Mouse (Mus musculus): ENCODE results near the gene Trim14. TPM values are rescaled to one million over a fixed set of nuclear protein-coding genes. Genes with fewer than 3 reads are reported as not detected.

Trim14 gene
- total and polyA plus RNA-seq, 3 experiments = 18.2 to 25.9 (median 18.7) TPM

- Histone ChIP-seq H3K27me3 (ENCODE audit: insufficient read depth, low read length) (no peaks in the 10 kb centered on the region), H3K9me3 (replicated peaks) (no peaks in the 10 kb centered on the region), H3K4me3 (ENCODE audit: low read depth, low read length) (peak overlapping the region; percentile 67), H3K36me3 (replicated peaks) (peaks cover 74% of the 10 kb centered on the region), H3K4me1 (ENCODE audit: insufficient read depth, low read depth, low read length) (peaks cover 69% of the 10 kb centered on the region)
- no peak for TF ChIP-seq TAL1 (conservative IDR thresholded peaks at IDR 0.05; ENCODE audit: low read depth, low read length)
- no peak for TF ChIP-seq CTCF (IDR thresholded peaks at IDR 0.05; ENCODE audit: low read depth, low read length)
- TF ChIP-seq POLR2AphosphoS5 (IDR thresholded peaks at IDR 0.05; ENCODE audit: insufficient replicate concordance, low read depth, low read length) = no peak
- TF ChIP-seq GATA2 (IDR thresholded peaks at IDR 0.05; ENCODE audit: borderline replicate concordance, low read depth, low read length) = no peak
- no peak for TF ChIP-seq GATA1 (IDR thresholded peaks at IDR 0.05; ENCODE audit: borderline replicate concordance, low read length)
- DNase-seq (ENCODE audit: low spot score) = no peak
- no peak for ATAC-seq (ENCODE audit: extremely low read depth, insufficient number of reproducible peaks, low FRiP score, poor library complexity, severe bottlenecking)
Observed at GRCm38 (mm10) chr4:46533934-46534720, 1.8 kb downstream of the Trim14 start.

GRCm38 (mm10) chr4:46532926-46533325, 3.0 kb downstream of the Trim14 start:
- Histone ChIP-seq H3K9me3 (replicated peaks) (no peaks in the 10 kb centered on the region), H3K4me1 (ENCODE audit: insufficient read depth, low read depth, low read length) (peaks cover 73% of the 10 kb centered on the region), H3K36me3 (replicated peaks) (peaks cover 72% of the 10 kb centered on the region), H3K27me3 (ENCODE audit: insufficient read depth, low read length) (no peaks in the 10 kb centered on the region), H3K4me3 (ENCODE audit: low read depth, low read length) (peak overlapping the region; percentile 34; the same call in 1 of the 2 replicates)
- DNase-seq (ENCODE audit: low spot score) (no peak), ATAC-seq (ENCODE audit: extremely low read depth, insufficient number of reproducible peaks, low FRiP score, poor library complexity, severe bottlenecking) (no peak)
- TF ChIP-seq CTCF (IDR thresholded peaks at IDR 0.05; ENCODE audit: low read depth, low read length) = no peak
- TF ChIP-seq GATA1 (IDR thresholded peaks at IDR 0.05; ENCODE audit: borderline replicate concordance, low read length) = no peak
- no peak for TF ChIP-seq POLR2AphosphoS5 (IDR thresholded peaks at IDR 0.05; ENCODE audit: insufficient replicate concordance, low read depth, low read length)
- TF ChIP-seq TAL1 (conservative IDR thresholded peaks at IDR 0.05; ENCODE audit: low read depth, low read length) = no peak
- no peak for TF ChIP-seq GATA2 (IDR thresholded peaks at IDR 0.05; ENCODE audit: borderline replicate concordance, low read depth, low read length)

GRCm38 (mm10) chr4:46532511-46532910, 3.4 kb downstream of the Trim14 start:
- Histone ChIP-seq H3K27me3 (ENCODE audit: insufficient read depth, low read length) (no peaks in the 10 kb centered on the region), H3K36me3 (replicated peaks) (peaks cover 68% of the 10 kb centered on the region), H3K4me3 (ENCODE audit: low read depth, low read length) (no peak overlapping the region), H3K9me3 (replicated peaks) (no peaks in the 10 kb centered on the region), H3K4me1 (ENCODE audit: insufficient read depth, low read depth, low read length) (peaks cover 72% of the 10 kb centered on the region)
- no peak for ATAC-seq (ENCODE audit: extremely low read depth, insufficient number of reproducible peaks, low FRiP score, poor library complexity, severe bottlenecking)
- DNase-seq (ENCODE audit: low spot score) = no peak
- TF ChIP-seq GATA1 (IDR thresholded peaks at IDR 0.05; ENCODE audit: borderline replicate concordance, low read length) = no peak
- TF ChIP-seq POLR2AphosphoS5 (IDR thresholded peaks at IDR 0.05; ENCODE audit: insufficient replicate concordance, low read depth, low read length) = no peak
- TF ChIP-seq TAL1 (conservative IDR thresholded peaks at IDR 0.05; ENCODE audit: low read depth, low read length) = no peak
- TF ChIP-seq GATA2 (IDR thresholded peaks at IDR 0.05; ENCODE audit: borderline replicate concordance, low read depth, low read length) = no peak
- no peak for TF ChIP-seq CTCF (IDR thresholded peaks at IDR 0.05; ENCODE audit: low read depth, low read length)

- no peak for DNase-seq (ENCODE audit: low spot score)
- Histone ChIP-seq H3K4me1 (ENCODE audit: insufficient read depth, low read depth, low read length) (peaks cover 72% of the 10 kb centered on the region), H3K27me3 (ENCODE audit: insufficient read depth, low read length) (no peaks in the 10 kb centered on the region), H3K9me3 (replicated peaks) (no peaks in the 10 kb centered on the region), H3K4me3 (ENCODE audit: low read depth, low read length) (no peak overlapping the region), H3K36me3 (replicated peaks) (peaks cover 64% of the 10 kb centered on the region)
- no peak for ATAC-seq (ENCODE audit: extremely low read depth, insufficient number of reproducible peaks, low FRiP score, poor library complexity, severe bottlenecking)
- TF ChIP-seq GATA2 (IDR thresholded peaks at IDR 0.05; ENCODE audit: borderline replicate concordance, low read depth, low read length) (no peak), CTCF (IDR thresholded peaks at IDR 0.05; ENCODE audit: low read depth, low read length) (no peak), TAL1 (conservative IDR thresholded peaks at IDR 0.05; ENCODE audit: low read depth, low read length) (no peak), GATA1 (IDR thresholded peaks at IDR 0.05; ENCODE audit: borderline replicate concordance, low read length) (no peak), POLR2AphosphoS5 (IDR thresholded peaks at IDR 0.05; ENCODE audit: insufficient replicate concordance, low read depth, low read length) (no peak)
Observed at GRCm38 (mm10) chr4:46529722-46530121, 6.2 kb downstream of the Trim14 start.

- Histone ChIP-seq H3K27me3 (ENCODE audit: insufficient read depth, low read length) (no peaks in the 10 kb centered on the region), H3K9me3 (replicated peaks) (peaks cover 5% of the 10 kb centered on the region), H3K4me3 (ENCODE audit: low read depth, low read length) (peak overlapping the region; percentile 70), H3K4me1 (ENCODE audit: insufficient read depth, low read depth, low read length) (peaks cover 64% of the 10 kb centered on the region), H3K36me3 (replicated peaks) (peaks cover 68% of the 10 kb centered on the region)
- DNase-seq (ENCODE audit: low spot score) (peak; percentile 66), ATAC-seq (ENCODE audit: extremely low read depth, insufficient number of reproducible peaks, low FRiP score, poor library complexity, severe bottlenecking) (peak; percentile 77)
- TF ChIP-seq GATA1 (IDR thresholded peaks at IDR 0.05; ENCODE audit: borderline replicate concordance, low read length) = no peak
- TF ChIP-seq GATA2 (IDR thresholded peaks at IDR 0.05; ENCODE audit: borderline replicate concordance, low read depth, low read length) = no peak
- TF ChIP-seq CTCF (IDR thresholded peaks at IDR 0.05; ENCODE audit: low read depth, low read length) = no peak
- TF ChIP-seq TAL1 (conservative IDR thresholded peaks at IDR 0.05; ENCODE audit: low read depth, low read length) = no peak
- TF ChIP-seq POLR2AphosphoS5 (IDR thresholded peaks at IDR 0.05; ENCODE audit: insufficient replicate concordance, low read depth, low read length) = no peak
Observed at GRCm38 (mm10) chr4:46527558-46527926, 8.4 kb downstream of the Trim14 start.

GRCm38 (mm10) chr4:46526798-46527557, 9.0 kb downstream of the Trim14 start:
- peak overlapping the region; percentile 70 for H3K4me3 ChIP-seq (ENCODE audit: low read depth, low read length)

More at GRCm38 (mm10) chr4:46526798-46527557, 9.0 kb downstream of the Trim14 start:
- ATAC-seq (ENCODE audit: extremely low read depth, insufficient number of reproducible peaks, low FRiP score, poor library complexity, severe bottlenecking) = peak; percentile 69
- H3K4me1 ChIP-seq (ENCODE audit: insufficient read depth, low read depth, low read length) = peaks cover 61% of the 10 kb centered on the region
- DNase-seq (ENCODE audit: low spot score) = peak; percentile 34
- H3K36me3 ChIP-seq (replicated peaks) = peaks cover 69% of the 10 kb centered on the region
- peaks cover 7% of the 10 kb centered on the region for H3K9me3 ChIP-seq (replicated peaks)
- TF ChIP-seq GATA2 (IDR thresholded peaks at IDR 0.05; ENCODE audit: borderline replicate concordance, low read depth, low read length) = no peak
- TF ChIP-seq CTCF (IDR thresholded peaks at IDR 0.05; ENCODE audit: low read depth, low read length) = peak; percentile 34; the same call in 1 of the 2 replicates
- peak; percentile 88 for TF ChIP-seq TAL1 (conservative IDR thresholded peaks at IDR 0.05; ENCODE audit: low read depth, low read length)
- no peak for TF ChIP-seq POLR2AphosphoS5 (IDR thresholded peaks at IDR 0.05; ENCODE audit: insufficient replicate concordance, low read depth, low read length)
- TF ChIP-seq GATA1 (IDR thresholded peaks at IDR 0.05; ENCODE audit: borderline replicate concordance, low read length) = no peak
- no peaks in the 10 kb centered on the region for H3K27me3 ChIP-seq (ENCODE audit: insufficient read depth, low read length)
